Mouse (Mus musculus): ENCODE results near the gene Rbbp8nl. TPM values are rescaled to one million over a fixed set of nuclear protein-coding genes. Genes with fewer than 3 reads are reported as not detected.

The Rbbp8nl gene
- total and polyA plus RNA-seq, 3 experiments, result not detected

DNA sequence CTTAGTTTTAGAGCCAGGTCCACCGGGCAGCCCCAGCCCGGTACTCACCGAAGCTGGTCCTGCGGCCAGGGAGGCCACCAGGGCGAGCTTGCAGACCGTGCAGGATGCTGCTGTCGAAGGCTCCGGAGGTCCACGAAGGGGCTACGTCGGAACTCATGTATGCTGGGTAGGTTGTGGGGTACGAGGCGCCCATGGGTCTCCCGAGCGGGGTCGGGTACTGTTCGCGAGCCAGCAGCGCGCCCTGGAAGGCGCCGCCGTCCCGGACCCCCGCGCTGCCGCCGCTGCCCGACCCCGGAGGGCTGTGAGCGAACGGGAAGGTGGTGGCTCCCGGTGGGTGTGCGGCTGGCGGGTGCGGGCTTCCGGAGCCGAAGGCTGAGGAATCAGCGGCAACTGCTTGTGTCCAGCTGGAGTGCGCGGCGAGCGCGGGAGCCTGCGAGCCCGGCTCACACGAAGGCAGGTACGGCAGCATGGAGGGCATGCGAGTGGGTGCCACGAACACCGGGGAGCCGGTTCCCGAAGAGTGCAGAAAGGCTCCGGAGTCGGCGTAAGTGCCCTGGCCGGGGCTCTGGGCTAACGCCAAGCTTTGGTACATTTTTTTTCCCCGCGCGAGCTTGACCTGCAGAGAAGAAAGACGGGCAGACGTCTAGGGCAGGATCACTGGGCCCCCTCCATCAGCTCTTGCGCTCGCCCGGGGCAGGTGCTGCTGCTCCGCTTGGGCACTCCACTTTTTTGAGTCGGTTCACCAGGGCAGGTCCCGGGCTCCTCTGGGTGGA, 44.3 kb upstream of the Rbbp8nl start:
- Histone ChIP-seq H3K4me1 (ENCODE audit: control insufficient read depth in 1 of 2, insufficient read depth in 2 of 2, low read length in 2 of 2) (no peaks in the 10 kb centered on the region), H3K27ac (ENCODE audit: control insufficient read depth, low read depth, low read length) (no peak overlapping the region), H3K9me3 (replicated peaks; ENCODE audit: insufficient read depth, low read length) (no peaks in the 10 kb centered on the region), H3K9ac (ENCODE audit: control insufficient read depth, low read depth, low read length, poor library complexity, severe bottlenecking) (no peak overlapping the region), H3K36me3 (ENCODE audit: control insufficient read depth in 1 of 2, insufficient read depth in 2 of 2, low read length in 2 of 2) (no peaks in the 10 kb centered on the region), H3K79me2 (ENCODE audit: control insufficient read depth, insufficient read depth, low read length, poor library complexity) (no peaks in the 10 kb centered on the region), H3K4me3 (ENCODE audit: control insufficient read depth in 1 of 2, insufficient read depth in 1 of 2, low read depth in 2 of 2, low read length in 2 of 2) (no peak overlapping the region), H3K27me3 (ENCODE audit: control insufficient read depth in 1 of 2, insufficient read depth in 2 of 2, low read length in 2 of 2) (no peaks in the 10 kb centered on the region; a peak in 2 of 4 replicates)
- DNase-seq (ENCODE audit: low read depth, low spot score), result no peak
- TF ChIP-seq TCF12 (IDR thresholded peaks at IDR 0.05; ENCODE audit: low read depth, low read length) (no peak), NELFE (IDR thresholded peaks at IDR 0.05; ENCODE audit: low read depth, low read length) (no peak), MYC (IDR thresholded peaks at IDR 0.05; ENCODE audit: low read depth, low read length) (no peak), MYB (IDR thresholded peaks at IDR 0.05; ENCODE audit: low read depth, low read length) (no peak), UBTF (IDR thresholded peaks at IDR 0.05; ENCODE audit: borderline replicate concordance, insufficient read depth, low read depth, low read length) (no peak), E2F4 (IDR thresholded peaks at IDR 0.05; ENCODE audit: borderline replicate concordance, low read depth, low read length) (no peak), BHLHE40 (IDR thresholded peaks at IDR 0.05; ENCODE audit: borderline replicate concordance, low read depth, low read length) (no peak), MXI1 (IDR thresholded peaks at IDR 0.05; ENCODE audit: low read depth, low read length) (no peak), TBP (IDR thresholded peaks at IDR 0.05; ENCODE audit: low read depth, low read length) (no peak)

DNA sequence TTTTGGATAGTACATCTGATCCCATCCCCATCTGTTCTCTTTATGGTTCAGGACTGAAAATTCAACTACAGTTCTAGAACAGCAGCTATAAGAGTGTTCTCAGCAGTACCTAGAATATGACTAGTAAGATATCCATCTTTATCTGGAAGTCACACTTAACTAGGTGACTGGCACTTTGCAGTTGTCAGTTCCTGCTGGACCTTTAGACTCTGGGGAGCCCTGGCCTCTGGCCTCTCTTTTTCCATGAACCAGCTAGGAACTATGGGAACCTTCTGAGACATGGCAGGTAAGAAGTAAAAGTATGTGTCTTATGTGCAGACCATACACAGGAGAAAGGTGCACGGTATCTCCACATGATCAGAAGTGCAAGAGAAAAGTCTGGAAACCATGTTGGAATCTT, 39.8 kb upstream of the Rbbp8nl start:
- Histone ChIP-seq H3K79me2 (ENCODE audit: control insufficient read depth, insufficient read depth, low read length, poor library complexity) (no peaks in the 10 kb centered on the region), H3K27me3 (ENCODE audit: control insufficient read depth in 1 of 2, insufficient read depth in 2 of 2, low read length in 2 of 2) (no peaks in the 10 kb centered on the region; a peak in 3 of 4 replicates), H3K27ac (ENCODE audit: control insufficient read depth, low read depth, low read length) (no peak overlapping the region), H3K4me3 (ENCODE audit: control insufficient read depth in 1 of 2, insufficient read depth in 1 of 2, low read depth in 2 of 2, low read length in 2 of 2) (no peak overlapping the region), H3K9me3 (replicated peaks; ENCODE audit: insufficient read depth, low read length) (no peaks in the 10 kb centered on the region), H3K36me3 (ENCODE audit: control insufficient read depth in 1 of 2, insufficient read depth in 2 of 2, low read length in 2 of 2) (no peaks in the 10 kb centered on the region), H3K9ac (ENCODE audit: control insufficient read depth, low read depth, low read length, poor library complexity, severe bottlenecking) (no peak overlapping the region), H3K4me1 (ENCODE audit: control insufficient read depth in 1 of 2, insufficient read depth in 2 of 2, low read length in 2 of 2) (no peaks in the 10 kb centered on the region)
- DNase-seq (ENCODE audit: low read depth, low spot score), result no peak
- TF ChIP-seq MAX (IDR thresholded peaks at IDR 0.05; ENCODE audit: low read length) (no peak), NELFE (IDR thresholded peaks at IDR 0.05; ENCODE audit: low read depth, low read length) (no peak), MAZ (IDR thresholded peaks at IDR 0.05; ENCODE audit: low read depth, low read length) (no peak), BHLHE40 (IDR thresholded peaks at IDR 0.05; ENCODE audit: borderline replicate concordance, low read depth, low read length) (no peak), HCFC1 (IDR thresholded peaks at IDR 0.05; ENCODE audit: low read depth, low read length) (no peak)

DNA sequence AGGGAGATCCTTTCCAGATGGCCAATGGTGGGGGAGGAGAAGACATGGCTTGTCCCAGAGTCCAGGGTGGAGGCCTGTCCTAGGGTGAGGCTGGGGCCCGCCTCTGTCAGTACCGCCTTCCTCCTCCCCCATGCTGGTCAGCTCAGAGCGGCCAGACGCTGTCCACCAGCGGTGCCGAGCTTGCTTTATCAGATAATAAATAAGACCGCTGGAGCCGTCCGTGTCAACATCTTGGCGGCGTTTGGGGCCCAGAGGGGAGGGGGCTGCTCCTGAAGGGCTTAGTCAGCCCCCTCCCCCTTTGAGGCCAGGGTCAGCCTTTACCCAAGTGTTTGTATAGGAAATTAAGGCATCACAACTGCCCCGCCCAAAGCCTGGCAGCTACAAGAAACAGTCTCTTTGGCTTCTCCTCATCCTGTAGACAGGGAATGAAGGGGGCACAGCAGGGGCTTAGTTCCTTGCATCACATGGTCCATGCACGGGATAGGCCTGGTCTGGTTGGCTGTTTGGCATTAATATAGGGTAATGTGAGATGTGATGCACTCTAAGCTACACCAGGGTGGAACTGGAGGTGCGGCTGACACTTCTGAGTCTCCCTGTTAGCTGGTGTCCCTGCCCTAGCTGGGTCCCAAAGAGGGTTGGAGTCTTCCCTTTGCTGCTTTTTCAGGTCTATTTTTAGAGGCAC, 33.1 kb upstream of the Rbbp8nl start:
- H3K36me3 ChIP-seq (ENCODE audit: control insufficient read depth in 1 of 2, insufficient read depth in 2 of 2, low read length in 2 of 2), result no peaks in the 10 kb centered on the region
- no peak for DNase-seq (ENCODE audit: low read depth, low spot score)
- no peaks in the 10 kb centered on the region for H3K9me3 ChIP-seq (replicated peaks; ENCODE audit: insufficient read depth, low read length)
- no peak overlapping the region for H3K4me3 ChIP-seq (ENCODE audit: control insufficient read depth in 1 of 2, insufficient read depth in 1 of 2, low read depth in 2 of 2, low read length in 2 of 2)
- no peak overlapping the region for H3K9ac ChIP-seq (ENCODE audit: control insufficient read depth, low read depth, low read length, poor library complexity, severe bottlenecking)
- H3K27me3 ChIP-seq (ENCODE audit: control insufficient read depth in 1 of 2, insufficient read depth in 2 of 2, low read length in 2 of 2), result peaks cover 0 to 3% of the 10 kb centered on the region in 2 experiments; a peak in 2 of 4 replicates
- H3K79me2 ChIP-seq (ENCODE audit: control insufficient read depth, insufficient read depth, low read length, poor library complexity), result no peaks in the 10 kb centered on the region
- no peak for TF ChIP-seq TAL1 (IDR thresholded peaks at IDR 0.05; ENCODE audit: low read length)
- TF ChIP-seq ELF1 (IDR thresholded peaks at IDR 0.05; ENCODE audit: low read depth, low read length), result no peak
- TF ChIP-seq GABPA (IDR thresholded peaks at IDR 0.05; ENCODE audit: low read depth, low read length), result no peak
- no peak for TF ChIP-seq NRF1 (IDR thresholded peaks at IDR 0.05; ENCODE audit: insufficient read depth, low read depth, low read length, poor library complexity, severe bottlenecking)
- TF ChIP-seq CTCF (IDR thresholded peaks at IDR 0.05 in 2 of 3, conservative IDR thresholded peaks at IDR 0.05 in 1 of 3; ENCODE audit: control insufficient read depth in 1 of 3, insufficient read depth in 1 of 3, low read depth in 2 of 3, low read length in 3 of 3, poor library complexity in 1 of 3, severe bottlenecking in 1 of 3), result no peak
- TF ChIP-seq NELFE (IDR thresholded peaks at IDR 0.05; ENCODE audit: low read depth, low read length), result no peak
- no peak for TF ChIP-seq BHLHE40 (IDR thresholded peaks at IDR 0.05; ENCODE audit: borderline replicate concordance, low read depth, low read length)
- TF ChIP-seq GATA1 (IDR thresholded peaks at IDR 0.05; ENCODE audit: low read depth, low read length), result no peak
- TF ChIP-seq UBTF (IDR thresholded peaks at IDR 0.05; ENCODE audit: borderline replicate concordance, insufficient read depth, low read depth, low read length), result no peak
- no peaks in the 10 kb centered on the region for H3K4me1 ChIP-seq (ENCODE audit: control insufficient read depth in 1 of 2, insufficient read depth in 2 of 2, low read length in 2 of 2)
- no peak overlapping the region for H3K27ac ChIP-seq (ENCODE audit: control insufficient read depth, low read depth, low read length)
